Mouse (Mus musculus) neutrophil, adult 5-6 weeks (primary cell): ENCODE results near the gene Cradd. TPM values are rescaled to one million over a fixed set of nuclear protein-coding genes. Genes with fewer than 3 reads are reported as not detected.

ENCODE experiments used
- total RNA-seq: library from RNA; stranded (forward); fragments of 200-1000 nt; gene quantifications from 2 replicates; pipeline ENCODE4 v1.2.3, GENCODE M21; 2017

Cradd gene
- total RNA-seq, 1 experiment from 2014 or later, result 9.5 TPM

Other genes with a start within 250 kb of the Cradd start
- 0.93 and 1.4 TPM in 2 replicates for gene Socs2, start 93.0 kb upstream of the Cradd start, total RNA-seq
- 44.4 and 49.7 TPM in 2 replicates for gene Mrpl42, start 177.8 kb upstream of the Cradd start, total RNA-seq
- 79.7 and 91.8 TPM in 2 replicates for gene Ube2n, start 191.0 kb upstream of the Cradd start, total RNA-seq
- 233 and 255 TPM in 2 replicates for gene Nudt4, start 240.0 kb upstream of the Cradd start, total RNA-seq